Mouse (Mus musculus): ENCODE data around the gene Dcaf6. TPM values are rescaled to one million over a fixed set of nuclear protein-coding genes. Genes with fewer than 3 reads are reported as not detected.
A peak's percentile ranks its signal among the peaks of the same experiment; 100 is the strongest.

Gene Dcaf6
- polyA plus RNA-seq, 1 experiment from 2014 or later: 17.0 TPM

DNA sequence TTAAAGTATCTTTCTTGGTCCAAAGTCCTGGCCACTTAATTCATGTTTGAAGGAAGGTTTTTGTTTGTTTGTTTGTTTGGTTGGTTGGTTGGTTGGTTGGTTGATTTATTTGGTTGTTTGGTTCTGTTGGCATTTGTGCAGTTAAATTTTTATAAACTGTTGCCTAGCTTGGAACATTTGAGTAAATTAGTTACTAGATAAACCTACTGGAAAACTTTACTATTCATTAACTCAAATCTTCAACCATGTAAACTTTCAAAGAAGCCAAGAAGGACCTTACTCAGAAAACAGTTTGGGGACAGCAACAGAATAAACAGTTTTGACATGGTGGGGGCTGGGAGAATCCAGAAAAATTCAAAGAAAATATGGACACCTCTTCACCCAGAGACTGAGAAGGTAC, 8.7 kb upstream of the Dcaf6 start:
- no peak overlapping the region for H3K4me2 ChIP-seq (ENCODE audit: low read depth, low read length)
- H3K9me3 ChIP-seq (replicated peaks; ENCODE audit: control insufficient read depth, low read length): no peaks in the 10 kb centered on the region
- H3K27me3 ChIP-seq (ENCODE audit: control insufficient read depth, insufficient read depth, low read depth, low read length): no peaks in the 10 kb centered on the region
- ATAC-seq (ENCODE audit: low read depth): no peak
- no peaks in the 10 kb centered on the region for H3K36me3 ChIP-seq (ENCODE audit: control insufficient read depth, insufficient read depth)
- H3K4me1 ChIP-seq (ENCODE audit: control insufficient read depth, low read depth, low read length): peaks cover 7% of the 10 kb centered on the region
- no peak overlapping the region for H3K9ac ChIP-seq (ENCODE audit: low read depth, low read length)
- H3K4me3 ChIP-seq (ENCODE audit: low read depth, low read length): no peak overlapping the region
- H3K27ac ChIP-seq (ENCODE audit: low read length): no peak overlapping the region

DNA sequence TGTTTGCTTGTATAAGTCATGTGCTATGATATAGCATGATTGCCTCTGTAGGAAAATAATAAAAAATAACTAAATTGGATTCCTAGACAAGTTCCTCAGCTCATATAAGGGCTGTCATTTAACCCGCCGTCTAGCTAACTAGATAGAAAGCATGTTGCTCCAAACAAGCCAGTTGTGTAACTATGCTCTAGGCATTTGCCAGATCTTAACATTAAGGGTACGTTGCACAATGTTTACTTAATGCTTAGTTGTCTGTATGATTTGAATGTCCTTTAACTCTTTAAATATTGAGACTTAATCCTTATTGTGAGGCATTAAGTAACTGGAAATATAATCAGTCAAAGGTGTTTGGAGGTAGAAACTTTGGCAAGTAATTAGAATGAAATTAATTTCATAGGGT, 4.3 kb upstream of the Dcaf6 start:
- WGBS (ENCODE audit: insufficient replicate concordance): 58% methylated on average over 3 of the region's 3 CpGs
- no peaks in the 10 kb centered on the region for H3K36me3 ChIP-seq (ENCODE audit: control insufficient read depth, insufficient read depth)
- ATAC-seq (ENCODE audit: low read depth): no peak

GRCm38 (mm10) chr1:165462861-165463260, 2.6 kb upstream of the Dcaf6 start:
- H3K27ac ChIP-seq (ENCODE audit: low read length): no peak overlapping the region
- WGBS (ENCODE audit: insufficient replicate concordance): 58% methylated on average over 1 of the region's 1 CpGs
- no peak for ATAC-seq (ENCODE audit: low read depth)
- H3K9ac ChIP-seq (ENCODE audit: low read depth, low read length): no peak overlapping the region
- H3K4me3 ChIP-seq (ENCODE audit: low read depth, low read length): peak overlapping the region; percentile 50
- H3K9me3 ChIP-seq (replicated peaks; ENCODE audit: control insufficient read depth, low read length): no peaks in the 10 kb centered on the region
- peak overlapping the region; percentile 52 for H3K4me2 ChIP-seq (ENCODE audit: low read depth, low read length)
- peaks cover 4% of the 10 kb centered on the region for H3K4me1 ChIP-seq (ENCODE audit: control insufficient read depth, low read depth, low read length)
- H3K27me3 ChIP-seq (ENCODE audit: control insufficient read depth, insufficient read depth, low read depth, low read length): no peaks in the 10 kb centered on the region
- H3K36me3 ChIP-seq (ENCODE audit: control insufficient read depth, insufficient read depth): no peaks in the 10 kb centered on the region

More for the DNA sequence above, 4.3 kb upstream of the Dcaf6 start:
- Histone ChIP-seq H3K27ac (ENCODE audit: low read length) (no peak overlapping the region), H3K27me3 (ENCODE audit: control insufficient read depth, insufficient read depth, low read depth, low read length) (no peaks in the 10 kb centered on the region), H3K4me1 (ENCODE audit: control insufficient read depth, low read depth, low read length) (peaks cover 6% of the 10 kb centered on the region), H3K4me3 (ENCODE audit: low read depth, low read length) (no peak overlapping the region), H3K9me3 (replicated peaks; ENCODE audit: control insufficient read depth, low read length) (no peaks in the 10 kb centered on the region), H3K9ac (ENCODE audit: low read depth, low read length) (no peak overlapping the region), H3K4me2 (ENCODE audit: low read depth, low read length) (no peak overlapping the region)

DNA sequence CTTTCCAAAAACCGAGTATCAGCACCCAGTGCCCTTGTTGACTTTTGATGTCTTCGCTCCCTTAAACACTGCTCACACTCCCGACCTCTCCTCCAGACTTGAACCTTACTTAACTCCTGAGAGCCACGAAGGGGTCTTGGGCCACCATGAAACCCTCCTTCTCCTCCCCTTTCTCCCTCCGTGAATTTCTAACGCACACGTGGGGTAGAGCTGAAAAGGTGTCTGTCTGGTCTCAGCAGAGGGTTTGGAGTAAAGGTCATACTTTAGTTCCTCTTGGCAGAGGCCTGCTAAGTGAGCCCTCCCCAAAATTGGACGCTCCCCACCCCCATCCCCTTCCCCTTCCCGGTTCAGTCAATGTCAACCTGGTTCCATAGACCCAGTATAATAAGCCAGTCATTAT, 1.4 kb upstream of the Dcaf6 start:
- WGBS (ENCODE audit: insufficient replicate concordance): 1% methylated on average over 9 of the region's 9 CpGs
- no peaks in the 10 kb centered on the region for H3K27me3 ChIP-seq (ENCODE audit: control insufficient read depth, insufficient read depth, low read depth, low read length)
- peak overlapping the region; percentile 100 for H3K4me3 ChIP-seq (ENCODE audit: low read depth, low read length)
- H3K9ac ChIP-seq (ENCODE audit: low read depth, low read length): peak overlapping the region; percentile 85
- H3K27ac ChIP-seq (ENCODE audit: low read length): peak overlapping the region; percentile 95
- peaks cover 9% of the 10 kb centered on the region for H3K4me1 ChIP-seq (ENCODE audit: control insufficient read depth, low read depth, low read length)
- no peaks in the 10 kb centered on the region for H3K36me3 ChIP-seq (ENCODE audit: control insufficient read depth, insufficient read depth)
- no peak for ATAC-seq (ENCODE audit: low read depth)
- H3K9me3 ChIP-seq (replicated peaks; ENCODE audit: control insufficient read depth, low read length): no peaks in the 10 kb centered on the region
- H3K4me2 ChIP-seq (ENCODE audit: low read depth, low read length): peak overlapping the region; percentile 73

- H3K4me1 ChIP-seq (ENCODE audit: control insufficient read depth, low read depth, low read length): peaks cover 9% of the 10 kb centered on the region
- no peaks in the 10 kb centered on the region for H3K27me3 ChIP-seq (ENCODE audit: control insufficient read depth, insufficient read depth, low read depth, low read length)
- H3K4me3 ChIP-seq (ENCODE audit: low read depth, low read length): peak overlapping the region; percentile 100
- ATAC-seq (ENCODE audit: low read depth): peak; percentile 89
- under 1% methylated on average over 41 of the region's 41 CpGs for WGBS (ENCODE audit: insufficient replicate concordance)
- no peaks in the 10 kb centered on the region for H3K9me3 ChIP-seq (replicated peaks; ENCODE audit: control insufficient read depth, low read length)
- H3K4me2 ChIP-seq (ENCODE audit: low read depth, low read length): peak overlapping the region; percentile 73
- H3K36me3 ChIP-seq (ENCODE audit: control insufficient read depth, insufficient read depth): no peaks in the 10 kb centered on the region
- H3K27ac ChIP-seq (ENCODE audit: low read length): peak overlapping the region; percentile 97
- H3K9ac ChIP-seq (ENCODE audit: low read depth, low read length): peak overlapping the region; percentile 99
Observed at GRCm38 (mm10) chr1:165460801-165461377, 614 bp upstream of the Dcaf6 start.

GRCm38 (mm10) chr1:165459503-165460181, 633 bp downstream of the Dcaf6 start:
- Histone ChIP-seq H3K4me2 (ENCODE audit: low read depth, low read length) (peak overlapping the region; percentile 69), H3K27me3 (ENCODE audit: control insufficient read depth, insufficient read depth, low read depth, low read length) (no peaks in the 10 kb centered on the region), H3K4me1 (ENCODE audit: control insufficient read depth, low read depth, low read length) (peaks cover 9% of the 10 kb centered on the region), H3K27ac (ENCODE audit: low read length) (peak overlapping the region; percentile 97), H3K9me3 (replicated peaks; ENCODE audit: control insufficient read depth, low read length) (no peaks in the 10 kb centered on the region), H3K36me3 (ENCODE audit: control insufficient read depth, insufficient read depth) (no peaks in the 10 kb centered on the region), H3K9ac (ENCODE audit: low read depth, low read length) (peak overlapping the region; percentile 99), H3K4me3 (ENCODE audit: low read depth, low read length) (peak overlapping the region; percentile 100)
- WGBS (ENCODE audit: insufficient replicate concordance): under 1% methylated on average over 60 of the region's 60 CpGs
- peak; percentile 1; the same call in 1 of the 2 replicates for ATAC-seq (ENCODE audit: low read depth)

GRCm38 (mm10) chr1:165459041-165459502, 1.2 kb downstream of the Dcaf6 start:
- ATAC-seq (ENCODE audit: low read depth): no peak
- 7% methylated on average over 7 of the region's 7 CpGs for WGBS (ENCODE audit: insufficient replicate concordance)
- no peaks in the 10 kb centered on the region for H3K9me3 ChIP-seq (replicated peaks; ENCODE audit: control insufficient read depth, low read length)

DNA sequence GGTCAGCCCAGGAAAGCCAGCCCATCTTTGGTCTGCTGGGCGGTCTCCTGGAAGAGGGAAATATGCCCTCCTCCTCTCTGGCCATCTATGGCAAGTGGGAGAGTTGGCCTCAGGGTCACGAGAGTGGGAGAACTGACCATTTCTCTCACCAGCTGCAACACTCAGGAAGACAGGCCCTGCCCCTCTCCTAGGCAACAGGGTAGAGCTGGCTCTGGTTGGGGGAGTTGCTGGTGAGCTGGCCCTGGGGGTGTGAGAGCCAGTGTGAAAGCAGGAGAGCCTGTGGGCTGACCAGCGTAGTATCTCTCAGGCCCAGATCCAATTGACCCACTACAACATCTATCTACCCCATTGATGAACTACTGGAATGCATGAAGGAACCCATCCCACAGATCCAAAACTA, 18.6 kb downstream of the Dcaf6 start:
- ATAC-seq (ENCODE audit: low read depth): 0 out of 2 replicates have a peak, but pooled peaks have one; percentile 9
- Histone ChIP-seq H3K36me3 (ENCODE audit: control insufficient read depth, insufficient read depth) (no peaks in the 10 kb centered on the region), H3K4me3 (ENCODE audit: low read depth, low read length) (no peak overlapping the region), H3K27ac (ENCODE audit: low read length) (no peak overlapping the region), H3K4me2 (ENCODE audit: low read depth, low read length) (no peak overlapping the region), H3K4me1 (ENCODE audit: control insufficient read depth, low read depth, low read length) (peaks cover 6% of the 10 kb centered on the region), H3K27me3 (ENCODE audit: control insufficient read depth, insufficient read depth, low read depth, low read length) (no peaks in the 10 kb centered on the region), H3K9ac (ENCODE audit: low read depth, low read length) (no peak overlapping the region), H3K9me3 (replicated peaks; ENCODE audit: control insufficient read depth, low read length) (no peaks in the 10 kb centered on the region)
- WGBS (ENCODE audit: insufficient replicate concordance): 86% methylated on average over 3 of the region's 3 CpGs

More at GRCm38 (mm10) chr1:165459041-165459502, 1.2 kb downstream of the Dcaf6 start:
- H3K27ac ChIP-seq (ENCODE audit: low read length): peak overlapping the region; percentile 97
- H3K4me2 ChIP-seq (ENCODE audit: low read depth, low read length): peak overlapping the region; percentile 69
- no peaks in the 10 kb centered on the region for H3K36me3 ChIP-seq (ENCODE audit: control insufficient read depth, insufficient read depth)
- H3K27me3 ChIP-seq (ENCODE audit: control insufficient read depth, insufficient read depth, low read depth, low read length): no peaks in the 10 kb centered on the region
- peak overlapping the region; percentile 100 for H3K4me3 ChIP-seq (ENCODE audit: low read depth, low read length)
- H3K4me1 ChIP-seq (ENCODE audit: control insufficient read depth, low read depth, low read length): peaks cover 9% of the 10 kb centered on the region
- H3K9ac ChIP-seq (ENCODE audit: low read depth, low read length): peak overlapping the region; percentile 99

DNA sequence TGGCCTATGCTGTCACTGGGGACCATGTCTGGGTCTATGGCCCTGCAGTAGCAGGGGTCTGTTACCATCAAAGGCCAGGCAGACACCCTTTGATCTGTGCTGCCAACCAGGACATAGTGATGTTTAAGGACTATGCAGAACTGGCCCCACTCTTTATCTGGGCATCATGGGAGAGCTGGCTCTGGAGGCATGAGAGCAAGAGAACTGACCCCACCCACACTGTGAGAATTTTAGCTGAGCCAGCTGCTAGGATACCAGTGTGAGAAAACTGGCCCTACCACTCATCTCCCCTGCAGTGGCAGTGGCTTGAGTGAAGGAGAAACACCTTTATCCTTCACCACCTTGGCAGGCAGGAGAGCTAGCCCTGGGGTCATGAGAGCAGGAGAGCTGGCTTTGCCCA, 19.1 kb downstream of the Dcaf6 start:
- Histone ChIP-seq H3K4me2 (ENCODE audit: low read depth, low read length) (no peak overlapping the region), H3K36me3 (ENCODE audit: control insufficient read depth, insufficient read depth) (no peaks in the 10 kb centered on the region), H3K27ac (ENCODE audit: low read length) (no peak overlapping the region), H3K9ac (ENCODE audit: low read depth, low read length) (no peak overlapping the region), H3K9me3 (replicated peaks; ENCODE audit: control insufficient read depth, low read length) (no peaks in the 10 kb centered on the region), H3K4me3 (ENCODE audit: low read depth, low read length) (no peak overlapping the region), H3K27me3 (ENCODE audit: control insufficient read depth, insufficient read depth, low read depth, low read length) (no peaks in the 10 kb centered on the region), H3K4me1 (ENCODE audit: control insufficient read depth, low read depth, low read length) (peaks cover 6% of the 10 kb centered on the region)
- ATAC-seq (ENCODE audit: low read depth): no peak
